Comparison of ENCODE assay signal across 8 mouse cellular contexts in the genomic region with DNA sequence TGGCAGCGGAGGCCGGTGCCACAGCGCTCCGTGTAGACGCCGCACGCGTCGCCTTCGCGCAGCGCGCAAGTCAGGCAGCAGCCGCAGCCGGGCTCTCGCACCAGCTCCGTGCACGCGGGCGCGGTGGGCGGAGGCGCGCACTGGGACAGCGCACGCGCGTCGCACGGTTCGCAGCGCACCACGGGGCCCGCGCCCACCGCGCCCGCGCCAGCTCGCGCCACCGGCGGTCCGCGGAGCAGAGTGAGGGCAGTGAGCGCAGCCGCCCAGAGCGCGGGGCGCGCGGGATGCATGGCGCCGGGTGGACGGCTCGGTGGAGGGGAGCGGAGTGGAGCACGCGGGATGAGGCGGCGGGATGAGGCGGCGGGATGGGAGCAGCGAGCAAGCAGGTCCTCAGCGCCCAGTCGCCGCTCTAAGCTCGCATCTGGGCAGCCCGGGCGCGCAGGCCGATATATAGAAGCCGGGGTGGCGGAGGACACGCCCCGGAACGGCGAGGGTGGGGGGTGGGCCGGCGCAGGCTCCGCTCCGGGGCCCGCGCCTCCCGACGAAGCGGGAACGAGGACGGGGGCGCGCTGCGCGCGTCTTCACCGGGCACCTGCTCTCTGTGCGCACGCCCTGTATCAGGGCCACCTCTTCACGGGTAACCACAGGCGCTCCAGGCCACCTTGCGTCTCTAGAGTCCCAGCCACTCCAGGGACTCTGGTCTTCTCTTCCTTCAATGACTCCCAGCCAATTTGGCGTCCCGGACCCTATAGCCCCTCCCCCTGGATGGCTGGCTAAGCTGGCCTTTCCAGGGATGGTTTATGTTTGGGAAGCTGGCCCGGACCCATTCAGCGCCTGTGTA. TPM values are rescaled to one million over a fixed set of nuclear protein-coding genes. Genes with fewer than 3 reads are reported as not detected.
DNase-seq lines count a peak whose midpoint lies in the region; ATAC-seq and TF ChIP-seq lines count a peak whose summit lies in the region.

TSS of gene Igfbp3 (minus strand) at position 423 of the 841 bp plus-strand sequence.

- WGBS in lung, adult 2 months: 1% methylated on average over 104 of the region's 104 CpGs
- under 1% methylated on average over 81 of the region's 104 CpGs for WGBS in hindbrain, postnatal 0 days
- under 1% methylated on average over 104 of the region's 104 CpGs for WGBS in midbrain, embryonic 15.5 days

- DNase-seq in lung, adult 2 months: no peak
- DNase-seq in lung, adult 18-20 months: no peak
- DNase-seq in gastrocnemius, postnatal 25 days: peak; percentile 58
- peak; percentile 92 for DNase-seq in hindbrain, postnatal 0 days (ENCODE audit: low spot score)
- DNase-seq in left cerebral cortex, postnatal 25 days (ENCODE audit: low spot score in 2 of 2): peak; percentile 87 to 90
- DNase-seq in urinary bladder, adult 2 months (ENCODE audit: low spot score): peak; percentile 31

- H3K4me2 ChIP-seq in hindbrain, postnatal 0 days (ENCODE audit: low read depth, low read length): peak within 1 kb of the TSS; percentile 76
- H3K4me2 ChIP-seq in midbrain, embryonic 15.5 days: peak within 1 kb of the TSS; percentile 86

- H3K4me3 ChIP-seq in lung, adult 2 months (replicated peaks; ENCODE audit: extremely low read depth, low read depth, low read length): peak within 1 kb of the TSS; percentile 41
- peak within 1 kb of the TSS; percentile 50 for H3K4me3 ChIP-seq in cortical plate, adult 2 months (ENCODE audit: insufficient read depth, low read length)
- peak within 1 kb of the TSS; percentile 62 for H3K4me3 ChIP-seq in hindbrain, postnatal 0 days (ENCODE audit: low read length)
- H3K4me3 ChIP-seq in midbrain, embryonic 15.5 days: peak within 1 kb of the TSS; percentile 69

- peaks cover 2% of the 10 kb centered on the region; the same call in 1 of the 2 replicates for H3K4me1 ChIP-seq in lung, adult 2 months (ENCODE audit: control insufficient read depth, insufficient read depth, low read length)
- H3K4me1 ChIP-seq in cortical plate, adult 2 months (ENCODE audit: control insufficient read depth, insufficient read depth, low read length): no peaks in the 10 kb centered on the region; the same call in 1 of the 2 replicates
- 0 out of 2 replicates have a peak, but pooled peaks cover 4% of the 10 kb centered on the region for H3K4me1 ChIP-seq in hindbrain, postnatal 0 days (ENCODE audit: insufficient read depth, low read length)
- H3K4me1 ChIP-seq in midbrain, embryonic 15.5 days: peaks cover 27% of the 10 kb centered on the region

- intact Hi-C loops in left cerebral cortex, postnatal 25 days (cut with DNase I): loop anchor here (1.0 to 10.0 kb wide), 5 partner anchors 125 to 1090 kb away; no protein-coding TSS in a partner anchor

- peaks cover 2% of the 10 kb centered on the region; the same call in 1 of the 2 replicates for H3K36me3 ChIP-seq in hindbrain, postnatal 0 days (ENCODE audit: insufficient read depth, low read length)
- H3K36me3 ChIP-seq in midbrain, embryonic 15.5 days (replicated peaks): no peaks in the 10 kb centered on the region

- TF ChIP-seq CTCF in lung, adult 2 months (IDR thresholded peaks at IDR 0.05; ENCODE audit: insufficient read depth, low read length): no peak
- TF ChIP-seq CTCF in cortical plate, adult 2 months (IDR thresholded peaks at IDR 0.05; ENCODE audit: extremely low read depth, insufficient read depth, low read length): no peak
- no peak for TF ChIP-seq CTCF in hindbrain, postnatal 0 days (IDR thresholded peaks at IDR 0.05; ENCODE audit: low read depth)

- no peak for TF ChIP-seq POLR2A in lung, adult 2 months (IDR thresholded peaks at IDR 0.05; ENCODE audit: borderline replicate concordance, extremely low read depth, low read depth, low read length)
- peak; percentile 22; the same call in 1 of the 2 replicates for TF ChIP-seq POLR2A in cortical plate, adult 2 months (IDR thresholded peaks at IDR 0.05; ENCODE audit: extremely low read depth, insufficient read depth, low read length)

- H3K27me3 ChIP-seq in hindbrain, postnatal 0 days (ENCODE audit: insufficient read depth, low read length): no peaks in the 10 kb centered on the region
- H3K27me3 ChIP-seq in midbrain, embryonic 15.5 days (replicated peaks): peaks cover 17% of the 10 kb centered on the region

- H3K27ac ChIP-seq in cortical plate, adult 2 months (ENCODE audit: insufficient read depth, low read length): peak within 1 kb of the TSS; percentile 93
- H3K27ac ChIP-seq in hindbrain, postnatal 0 days: peak within 1 kb of the TSS; percentile 88
- peak within 1 kb of the TSS; percentile 84 for H3K27ac ChIP-seq in midbrain, embryonic 15.5 days

- no peaks in the 10 kb centered on the region for H3K9me3 ChIP-seq in hindbrain, postnatal 0 days (ENCODE audit: low read length)
- H3K9me3 ChIP-seq in midbrain, embryonic 15.5 days: no peaks in the 10 kb centered on the region

- peak within 1 kb of the TSS; percentile 66 for H3K9ac ChIP-seq in hindbrain, postnatal 0 days (replicated peaks; ENCODE audit: low read length)
- H3K9ac ChIP-seq in midbrain, embryonic 15.5 days: peak within 1 kb of the TSS; percentile 78

- peak; percentile 91 for ATAC-seq in hindbrain, postnatal 0 days
- peak; percentile 93 for ATAC-seq in midbrain, embryonic 15.5 days (replicated peaks)

RNA-seq across cellular contexts. Expression of gene Igfbp3, which starts in this region (rescaled TPM):
- polyA plus RNA-seq in lung, adult 2 months (2012; rRNA removed): 55.2 and 113 TPM in 2 replicates
- polyA plus RNA-seq in cortical plate, adult 2 months (2012; rRNA removed): 9.7 and 11.1 TPM in 2 replicates
- total RNA-seq in gastrocnemius, postnatal 25 days (2021): 10 to 100 TPM; 21.2 to 23.2 TPM
- total RNA-seq in hindbrain, postnatal 0 days (2014; rRNA removed): 35.7 and 47.2 TPM in 2 replicates
- polyA plus RNA-seq in hindbrain, postnatal 0 days (2015; fragmentation: Nextera tagmentation; extraction: Ambion mirVana): 24.6 and 25.3 TPM in 2 replicates
- total RNA-seq in left cerebral cortex, postnatal 25 days (2021): 10 to 100 TPM; 11.8 to 14.4 TPM
- polyA plus RNA-seq in midbrain, embryonic 15.5 days (2015; fragmentation: Nextera tagmentation; extraction: Ambion mirVana): 13.9 and 14.8 TPM in 2 replicates
- 58.3 and 74.0 TPM in 2 replicates for polyA plus RNA-seq in urinary bladder, adult 2 months (2012; rRNA removed)

Comparison
In these comparisons a context has a peak if more than half of its experiments do, and no peak if none do; other contexts are left out.
1. DNase-seq: peak in gastrocnemius, postnatal 25 days (single experiment), hindbrain, postnatal 0 days (single experiment), left cerebral cortex, postnatal 25 days (2 of 2) and urinary bladder, adult 2 months (single experiment); none in lung, adult 2 months (single experiment) and lung, adult 18-20 months (0 of 2).
2. Peak in every context shown above with its lines, with median percentiles within 50 percentile points of each other: H3K4me3 ChIP-seq and H3K27ac ChIP-seq.